Mouse (Mus musculus) testis, postnatal 10 days (tissue): ENCODE measurements around the gene BC051665.

Experiments used
- DNase-seq: peaks from one replicate; pipeline ENCODE4 v3.0.0; 2021; ENCODE audit warnings: low spot score

Gene BC051665

DNA sequence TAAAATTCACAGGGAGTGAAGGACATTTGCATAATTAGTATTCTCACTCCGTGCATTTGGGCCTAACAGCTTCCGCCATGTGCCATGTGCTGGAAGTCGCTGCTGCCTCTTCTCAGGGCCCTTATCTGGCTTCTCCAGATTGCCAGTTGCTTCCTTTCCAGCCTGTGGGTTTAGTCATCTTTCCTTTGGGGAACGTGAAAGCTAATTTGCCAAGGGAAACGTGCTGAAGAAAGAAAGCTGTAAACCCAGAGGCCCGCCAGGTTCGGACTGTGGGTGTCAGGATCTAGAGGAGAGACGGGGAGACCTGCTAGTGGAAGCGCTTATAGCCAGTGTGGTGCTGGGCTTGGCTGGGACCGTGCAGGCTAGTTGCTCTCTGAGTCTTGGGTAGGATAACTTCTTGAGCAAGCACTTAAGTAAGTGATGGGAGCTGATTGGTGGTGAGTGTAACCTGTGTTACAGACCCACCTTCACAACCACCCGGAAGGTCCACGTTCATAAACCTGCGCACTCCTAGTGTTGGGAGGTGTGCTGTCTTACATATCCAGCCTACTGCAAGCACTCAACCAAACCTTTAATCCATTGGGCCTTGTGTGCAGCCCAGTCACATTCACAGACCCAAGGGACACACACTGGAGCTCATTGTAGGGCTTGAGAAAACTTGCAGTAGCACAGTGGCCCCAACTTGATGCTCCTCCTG lies 42.6 kb downstream of the BC051665 start:
- DNase-seq, result no peak

DNA sequence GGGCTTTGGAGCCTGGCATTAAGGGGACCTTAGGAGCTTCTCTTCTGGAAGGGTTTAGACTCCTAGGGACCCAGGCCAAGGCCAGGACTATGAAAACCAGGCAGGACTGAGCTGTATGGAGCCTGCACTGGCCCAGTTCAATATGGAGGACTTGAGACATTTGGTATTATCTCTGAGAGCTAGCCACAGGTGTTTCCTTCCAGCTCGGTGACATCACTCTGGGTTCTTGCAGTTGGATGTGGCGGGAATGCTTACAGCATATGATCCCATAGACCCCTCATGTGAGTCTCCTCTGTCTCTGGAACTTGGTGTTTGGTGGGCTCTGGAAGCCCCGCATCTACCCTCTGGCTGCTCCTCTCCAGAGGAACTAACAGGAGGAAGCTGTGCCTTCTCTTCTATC lies 43.6 kb downstream of the BC051665 start:
- DNase-seq, result no peak

DNA sequence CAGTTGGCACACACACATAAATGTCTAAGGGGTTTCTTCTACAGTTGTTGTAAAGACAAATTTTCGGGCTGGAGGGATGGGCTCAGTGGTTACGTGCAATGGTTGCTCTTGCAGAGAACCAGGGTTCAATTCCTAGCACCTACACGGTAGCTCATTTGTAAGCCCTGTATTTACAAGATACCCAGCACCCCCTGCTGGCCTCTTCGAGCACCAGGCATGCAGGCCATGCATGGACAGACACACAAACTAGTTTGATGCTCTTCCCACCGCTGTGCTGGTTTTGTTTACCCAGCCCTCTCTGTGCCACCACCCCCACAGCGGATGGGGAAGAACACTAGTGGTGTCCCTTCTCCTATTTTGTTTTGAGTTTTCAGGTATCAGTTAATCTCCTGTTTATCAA lies 45.9 kb downstream of the BC051665 start:
- no peak for DNase-seq

DNA sequence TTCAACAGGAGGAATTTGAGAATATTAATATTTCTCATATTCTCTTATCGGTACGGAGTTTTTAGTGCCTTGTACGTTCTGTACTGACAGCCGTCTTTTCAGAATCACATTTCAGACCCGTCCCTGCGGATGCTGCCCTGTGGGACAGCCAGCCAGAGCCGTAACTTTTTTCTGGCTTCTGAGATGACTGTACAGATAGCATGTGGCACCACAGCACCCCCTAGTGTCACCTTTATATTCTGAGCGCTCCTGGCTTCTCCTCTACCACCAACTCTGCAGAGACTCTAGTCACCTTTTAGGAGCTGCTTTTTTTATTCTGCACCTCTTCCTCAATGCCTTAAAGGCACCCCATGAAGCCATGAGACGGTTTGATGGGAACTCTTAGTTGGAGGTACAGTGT lies 47.7 kb downstream of the BC051665 start:
- peak; percentile 80 for DNase-seq

DNA sequence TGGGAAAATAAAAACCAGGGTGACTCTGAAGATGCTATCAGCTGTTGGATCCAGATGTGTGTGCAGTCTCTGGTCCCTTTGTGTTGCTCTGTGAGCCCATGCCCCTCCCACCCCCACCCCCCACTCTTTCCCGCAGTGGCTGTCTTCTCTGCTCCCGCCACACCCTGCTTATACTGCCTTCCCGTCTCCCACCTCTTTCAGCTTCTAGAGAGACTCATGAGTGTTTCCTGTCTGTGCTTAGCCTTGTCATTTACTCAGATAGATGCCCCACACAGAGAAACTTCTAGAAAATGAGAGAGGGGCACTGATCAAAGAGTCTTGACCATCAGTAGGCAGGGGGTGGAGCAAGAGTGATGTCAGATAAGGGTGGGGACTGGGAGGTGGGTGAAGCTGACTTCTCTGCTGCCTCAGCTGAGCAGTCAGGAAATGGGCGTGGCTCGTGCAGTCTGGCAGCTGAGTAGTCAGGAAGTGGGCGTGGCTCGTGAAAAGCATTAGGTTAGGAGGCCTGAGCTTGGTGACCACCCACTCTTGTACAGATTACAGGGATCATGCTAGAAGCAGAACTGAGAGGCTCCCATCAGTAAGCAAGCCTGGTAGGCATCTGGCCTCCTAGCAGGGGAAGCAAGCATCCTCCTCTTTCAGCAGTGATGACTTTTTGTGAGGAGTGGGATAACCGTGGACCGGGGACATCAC lies 48.4 kb downstream of the BC051665 start:
- peak; percentile 77 for DNase-seq

DNA sequence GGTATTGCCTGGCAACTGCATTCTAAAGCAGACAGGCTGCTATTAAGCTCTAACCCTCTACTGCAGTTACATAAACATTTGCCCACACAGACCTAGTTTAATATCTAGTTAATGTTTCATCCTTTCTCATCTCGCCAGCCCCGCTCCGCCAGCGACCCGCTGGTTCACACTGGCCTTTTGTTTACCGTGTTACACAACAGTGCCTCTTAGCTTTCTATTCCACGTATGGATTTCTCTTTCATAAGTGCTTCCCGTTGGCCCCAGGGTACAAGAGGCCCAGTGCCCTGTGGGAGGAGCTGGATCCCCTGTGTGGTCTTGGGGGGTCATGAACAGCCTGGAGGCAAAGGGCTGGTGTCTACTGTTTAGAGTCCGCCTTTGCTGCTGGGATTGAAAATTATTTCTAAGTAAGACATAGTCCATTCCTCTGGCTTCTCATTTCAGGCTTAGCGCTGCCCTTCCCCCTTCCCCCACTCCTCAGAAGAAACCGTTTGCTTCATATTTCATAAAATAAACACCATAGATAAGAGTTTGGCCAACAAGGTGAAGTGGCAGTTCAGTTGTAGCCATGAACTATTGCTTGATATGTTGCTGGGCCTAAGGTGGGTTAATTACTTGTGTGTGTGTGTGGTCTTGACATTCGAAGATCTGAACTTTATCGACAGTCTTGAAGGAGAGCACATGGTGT lies 49.6 kb downstream of the BC051665 start:
- no peak for DNase-seq

DNA sequence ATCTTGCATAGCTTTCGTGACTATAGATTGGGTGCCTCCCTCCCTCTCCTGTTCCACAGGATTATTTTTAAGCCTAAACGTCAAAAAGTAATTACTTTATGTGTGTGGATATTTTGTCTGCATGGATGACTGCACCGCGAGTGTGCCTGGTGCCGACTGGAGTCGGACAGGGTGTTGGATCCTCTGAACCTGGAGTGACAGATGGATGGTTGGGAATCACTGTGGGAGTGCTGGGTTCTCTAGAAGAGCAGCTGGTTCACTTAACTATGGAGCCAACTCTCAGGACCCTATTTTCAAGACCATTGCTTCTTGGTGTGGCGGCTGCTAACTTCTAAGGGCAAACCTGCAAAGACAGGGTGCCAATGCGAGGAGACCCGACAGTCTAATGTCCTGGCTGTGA lies 50.9 kb downstream of the BC051665 start:
- no peak for DNase-seq
